Mouse (Mus musculus): Measurements from ENCODE around the gene Mcm3. TPM values are rescaled to one million over a fixed set of nuclear protein-coding genes. Genes with fewer than 3 reads are reported as not detected.
"Not testable (repeated sequence)": the region's sequence is repeated elsewhere in the genome, so short reads cannot be mapped to it uniquely, and the experiment has no call there.

Mcm3 gene
- polyA plus RNA-seq, 1 experiment from 2014 or later = 27.0 TPM

GRCm38 (mm10) chr1:20794760-20795159 lies 25.4 kb downstream of the Mcm3 start:
- Histone ChIP-seq H3K27ac (no peak overlapping the region), H3K9ac (no peak overlapping the region), H3K36me3 (no peaks in the 10 kb centered on the region), H3K9me3 (no peaks in the 10 kb centered on the region), H3K4me2 (no peak overlapping the region), H3K4me1 (replicated peaks) (no peaks in the 10 kb centered on the region), H3K27me3 (no peaks in the 10 kb centered on the region), H3K4me3 (no peak overlapping the region)
- WGBS = 91% methylated on average over 4 of the region's 4 CpGs
- no peak for ATAC-seq (ENCODE audit: low FRiP score)

- Histone ChIP-seq H3K27me3 (no peaks in the 10 kb centered on the region), H3K4me2 (no peak overlapping the region), H3K9ac (no peak overlapping the region), H3K27ac (no peak overlapping the region), H3K36me3 (no peaks in the 10 kb centered on the region), H3K4me1 (replicated peaks) (no peaks in the 10 kb centered on the region), H3K9me3 (no peaks in the 10 kb centered on the region), H3K4me3 (no peak overlapping the region)
- 84% methylated on average over 7 of the region's 7 CpGs for WGBS
- ATAC-seq (ENCODE audit: low FRiP score) = no peak
These were observed 28.7 kb downstream of the Mcm3 start for GRCm38 (mm10) chr1:20791414-20791813.

GRCm38 (mm10) chr1:20790517-20790916 lies 29.6 kb downstream of the Mcm3 start, which contains the start of gene Il17f:
TSS of gene Il17f (minus strand) at chr1:20790617.
- ATAC-seq (ENCODE audit: low FRiP score); H3K36me3 ChIP-seq; H3K4me1 ChIP-seq (replicated peaks); H3K27ac ChIP-seq; H3K4me2 ChIP-seq; H3K27me3 ChIP-seq; H3K9me3 ChIP-seq; H3K9ac ChIP-seq; H3K4me3 ChIP-seq: not testable (repeated sequence)
- WGBS = 90% methylated on average over 1 of the region's 1 CpGs

GRCm38 (mm10) chr1:20788419-20788818 lies 31.7 kb downstream of the Mcm3 start:
- no peaks in the 10 kb centered on the region for H3K4me1 ChIP-seq (replicated peaks)
- H3K27me3 ChIP-seq = no peaks in the 10 kb centered on the region
- no peak overlapping the region for H3K27ac ChIP-seq
- WGBS = 53% methylated on average over 10 of the region's 10 CpGs
- no peak overlapping the region for H3K4me2 ChIP-seq
- no peaks in the 10 kb centered on the region for H3K9me3 ChIP-seq
- no peak for ATAC-seq (ENCODE audit: low FRiP score)
- no peak overlapping the region for H3K9ac ChIP-seq
- no peaks in the 10 kb centered on the region for H3K36me3 ChIP-seq
- no peak overlapping the region for H3K4me3 ChIP-seq

GRCm38 (mm10) chr1:20787046-20787445 lies 33.1 kb downstream of the Mcm3 start:
- Histone ChIP-seq H3K27ac (no peak overlapping the region), H3K36me3 (no peaks in the 10 kb centered on the region), H3K4me2 (no peak overlapping the region), H3K9me3 (no peaks in the 10 kb centered on the region), H3K4me1 (replicated peaks) (no peaks in the 10 kb centered on the region), H3K27me3 (no peaks in the 10 kb centered on the region), H3K4me3 (no peak overlapping the region), H3K9ac (no peak overlapping the region)
- WGBS = 59% methylated on average over 8 of the region's 8 CpGs
- no peak for ATAC-seq (ENCODE audit: low FRiP score)

- H3K27ac ChIP-seq = no peak overlapping the region
- no peak overlapping the region for H3K9ac ChIP-seq
- H3K27me3 ChIP-seq = no peaks in the 10 kb centered on the region
- H3K4me3 ChIP-seq = no peak overlapping the region
- H3K4me1 ChIP-seq (replicated peaks) = no peaks in the 10 kb centered on the region
- H3K4me2 ChIP-seq = no peak overlapping the region
- 85% methylated on average over 2 of the region's 2 CpGs for WGBS
- ATAC-seq (ENCODE audit: low FRiP score) = no peak
- H3K36me3 ChIP-seq = no peaks in the 10 kb centered on the region
- H3K9me3 ChIP-seq = no peaks in the 10 kb centered on the region
These were observed 41.7 kb downstream of the Mcm3 start for GRCm38 (mm10) chr1:20778366-20778765.

GRCm38 (mm10) chr1:20774026-20774730 lies 45.9 kb downstream of the Mcm3 start:
- H3K27me3 ChIP-seq; H3K4me1 ChIP-seq (replicated peaks); H3K9me3 ChIP-seq; H3K4me2 ChIP-seq; H3K36me3 ChIP-seq; H3K9ac ChIP-seq; ATAC-seq (ENCODE audit: low FRiP score); H3K27ac ChIP-seq; H3K4me3 ChIP-seq: not testable (repeated sequence)
- WGBS = 90% methylated on average over 4 of the region's 4 CpGs

GRCm38 (mm10) chr1:20766526-20766925 lies 53.6 kb downstream of the Mcm3 start:
- WGBS = 88% methylated on average over 6 of the region's 6 CpGs
- Histone ChIP-seq H3K36me3 (no peaks in the 10 kb centered on the region), H3K27me3 (no peaks in the 10 kb centered on the region), H3K27ac (no peak overlapping the region), H3K4me2 (no peak overlapping the region), H3K9ac (no peak overlapping the region), H3K4me3 (no peak overlapping the region), H3K9me3 (no peaks in the 10 kb centered on the region), H3K4me1 (replicated peaks) (no peaks in the 10 kb centered on the region)
- no peak for ATAC-seq (ENCODE audit: low FRiP score)

- ATAC-seq (ENCODE audit: low FRiP score) = no peak
- no peak overlapping the region for H3K4me3 ChIP-seq
- no peaks in the 10 kb centered on the region for H3K9me3 ChIP-seq
- H3K36me3 ChIP-seq = no peaks in the 10 kb centered on the region
- no peak overlapping the region for H3K9ac ChIP-seq
- H3K4me2 ChIP-seq = no peak overlapping the region
- H3K27ac ChIP-seq = no peak overlapping the region
- no peaks in the 10 kb centered on the region for H3K4me1 ChIP-seq (replicated peaks)
- WGBS = 37% methylated on average over 4 of the region's 4 CpGs
- no peaks in the 10 kb centered on the region for H3K27me3 ChIP-seq
These were observed 58.7 kb downstream of the Mcm3 start for GRCm38 (mm10) chr1:20761411-20761810.

- WGBS = 90% methylated on average over 5 of the region's 5 CpGs
- ATAC-seq (ENCODE audit: low FRiP score) = no peak
These were observed 59.8 kb downstream of the Mcm3 start for GRCm38 (mm10) chr1:20760331-20760730.

GRCm38 (mm10) chr1:20759799-20760198 lies 60.3 kb downstream of the Mcm3 start:
- no peaks in the 10 kb centered on the region for H3K9me3 ChIP-seq
- WGBS = 90% methylated on average over 10 of the region's 10 CpGs
- H3K4me1 ChIP-seq (replicated peaks) = no peaks in the 10 kb centered on the region
- no peak overlapping the region for H3K27ac ChIP-seq
- H3K4me2 ChIP-seq = no peak overlapping the region
- no peak overlapping the region for H3K9ac ChIP-seq
- no peaks in the 10 kb centered on the region for H3K36me3 ChIP-seq
- no peak overlapping the region for H3K4me3 ChIP-seq
- no peak for ATAC-seq (ENCODE audit: low FRiP score)
- no peaks in the 10 kb centered on the region for H3K27me3 ChIP-seq

More at GRCm38 (mm10) chr1:20760331-20760730, 59.8 kb downstream of the Mcm3 start:
- Histone ChIP-seq H3K27ac (no peak overlapping the region), H3K9me3 (no peaks in the 10 kb centered on the region), H3K9ac (no peak overlapping the region), H3K4me1 (replicated peaks) (no peaks in the 10 kb centered on the region), H3K36me3 (no peaks in the 10 kb centered on the region), H3K4me3 (no peak overlapping the region), H3K4me2 (no peak overlapping the region), H3K27me3 (no peaks in the 10 kb centered on the region)

GRCm38 (mm10) chr1:20757586-20757985 lies 62.5 kb downstream of the Mcm3 start:
- Histone ChIP-seq H3K9ac (no peak overlapping the region), H3K27me3 (no peaks in the 10 kb centered on the region), H3K4me1 (replicated peaks) (no peaks in the 10 kb centered on the region), H3K27ac (no peak overlapping the region), H3K4me2 (no peak overlapping the region), H3K4me3 (no peak overlapping the region), H3K9me3 (no peaks in the 10 kb centered on the region), H3K36me3 (no peaks in the 10 kb centered on the region)
- 94% methylated on average over 3 of the region's 3 CpGs for WGBS
- no peak for ATAC-seq (ENCODE audit: low FRiP score)

- Histone ChIP-seq H3K4me1 (replicated peaks) (no peaks in the 10 kb centered on the region), H3K9ac (no peak overlapping the region), H3K27ac (no peak overlapping the region), H3K27me3 (no peaks in the 10 kb centered on the region), H3K9me3 (no peaks in the 10 kb centered on the region; the same call in 1 of the 2 replicates), H3K36me3 (no peaks in the 10 kb centered on the region), H3K4me3 (no peak overlapping the region), H3K4me2 (no peak overlapping the region)
- WGBS = 89% methylated on average over 10 of the region's 10 CpGs
- no peak for ATAC-seq (ENCODE audit: low FRiP score)
These were observed 65.7 kb downstream of the Mcm3 start for GRCm38 (mm10) chr1:20754439-20754838.

Data from hindbrain, embryonic 13.5 days (tissue).